Mouse (Mus musculus) myocyte (in vitro differentiated cells): ENCODE data around the gene Cop1.

Source experiments
- E2F4 ChIP-seq: IDR thresholded peaks from one replicate; pipeline ENCODE4 v1.6.1; 2011; ENCODE audit warnings: mild to moderate bottlenecking, control low read depth, moderate library complexity; ENCODE audit not compliant: insufficient read depth
- MAX ChIP-seq: IDR thresholded peaks from one replicate; pipeline ENCODE4 v1.6.1; 2011; ENCODE audit warnings: low read depth, mild to moderate bottlenecking, control low read depth
- MYOD1 ChIP-seq, 3 experiments: IDR thresholded peaks; one replicate each; pipeline ENCODE4 v1.6.1; 2011; ENCODE audit warnings: control low read depth in 2 of 3, low read depth in 2 of 3, mild to moderate bottlenecking in 2 of 3, moderate library complexity in 1 of 3; ENCODE audit not compliant: insufficient read length in 2 of 3, control insufficient read depth in 1 of 3
- POLR2A ChIP-seq: IDR thresholded peaks from one replicate; pipeline ENCODE4 v1.6.1; 2011; ENCODE audit warnings: low read depth, mild to moderate bottlenecking, control low read depth, moderate library complexity; ENCODE audit not compliant: insufficient read length
- REST ChIP-seq: IDR thresholded peaks from one replicate; pipeline ENCODE4 v1.6.1; 2011; ENCODE audit warnings: mild to moderate bottlenecking, control low read depth, moderate library complexity; ENCODE audit not compliant: insufficient read depth, insufficient read length
- TCF12 ChIP-seq: IDR thresholded peaks from one replicate; pipeline ENCODE4 v1.6.1; 2011; ENCODE audit warnings: mild to moderate bottlenecking, control low read depth; ENCODE audit not compliant: poor library complexity, insufficient read depth, severe bottlenecking
- USF1 ChIP-seq: IDR thresholded peaks from one replicate; pipeline ENCODE4 v1.6.1; 2011; ENCODE audit warnings: low read depth, mild to moderate bottlenecking, control low read depth, moderate library complexity

DNA sequence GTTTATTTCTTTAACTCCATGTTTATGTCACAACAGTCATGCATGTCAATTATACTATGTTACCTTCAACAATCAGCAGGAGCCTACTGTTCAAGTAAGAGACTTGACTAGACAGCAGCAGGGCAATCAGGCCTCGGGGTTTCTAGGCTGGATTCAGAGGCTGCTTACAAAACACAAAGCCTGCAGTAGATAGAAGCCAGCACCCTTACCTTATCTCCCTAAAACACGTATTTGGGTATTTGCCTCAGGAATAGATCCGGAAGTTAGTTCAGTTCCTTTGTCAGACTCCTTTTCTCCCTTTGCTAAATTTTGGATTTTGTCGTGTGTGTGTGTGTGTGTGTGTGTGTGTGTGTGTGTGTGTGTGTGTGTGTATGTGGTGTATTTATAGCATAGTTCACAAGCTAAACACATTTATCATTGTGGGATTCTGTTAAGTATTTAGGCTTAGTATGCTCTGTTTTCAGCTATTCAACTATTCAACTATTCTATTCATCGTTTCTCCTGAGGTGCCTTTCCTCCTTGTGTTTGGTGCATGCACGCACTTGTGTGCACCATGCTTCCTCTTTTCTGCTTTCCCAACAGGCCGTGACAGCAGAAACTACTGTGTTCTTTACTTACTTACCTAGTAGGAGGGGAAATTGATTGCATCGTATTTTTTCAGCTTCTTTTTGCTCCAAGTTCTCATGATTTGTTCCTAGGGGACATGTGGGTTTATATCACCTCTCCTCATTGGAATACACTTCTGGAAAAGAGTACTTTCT, 6.9 kb upstream of the Cop1 start:
- TF ChIP-seq E2F4 (no peak), POLR2A (no peak), MYOD1 (IDR thresholded peaks at IDR 0.05; ENCODE audit: control insufficient read depth in 1 of 3, insufficient read length in 2 of 3, low read depth in 2 of 3) (no peak), MAX (no peak), USF1 (no peak), TCF12 (no peak), REST (no peak)
